Mouse (Mus musculus): ENCODE measurements around the gene Lpxn. TPM values are rescaled to one million over a fixed set of nuclear protein-coding genes. Genes with fewer than 3 reads are reported as not detected.

The Lpxn gene
- polyA plus RNA-seq, 1 experiment from 2014 or later, result 1.3 TPM

- WGBS, result 93% methylated on average over 3 of the region's 3 CpGs
- Histone ChIP-seq H3K9me3 (ENCODE audit: control insufficient read depth, low read length) (no peaks in the 10 kb centered on the region), H3K9ac (replicated peaks; ENCODE audit: low read length) (no peak overlapping the region), H3K4me2 (ENCODE audit: low read length) (no peak overlapping the region), H3K27ac (replicated peaks; ENCODE audit: low read depth, low read length) (no peak overlapping the region), H3K4me3 (replicated peaks; ENCODE audit: low read depth, low read length) (no peak overlapping the region), H3K36me3 (ENCODE audit: control insufficient read depth, insufficient read depth, low read length) (no peaks in the 10 kb centered on the region), H3K4me1 (ENCODE audit: control insufficient read depth, insufficient read depth, low read length) (no peaks in the 10 kb centered on the region), H3K27me3 (ENCODE audit: control insufficient read depth, insufficient read depth, low read length) (no peaks in the 10 kb centered on the region)
- no peak for DNase-seq
- ATAC-seq (ENCODE audit: low FRiP score, low TSS enrichment), result no peak
These were observed 3.1 kb downstream of the Lpxn start for GRCm38 (mm10) chr19:12799081-12799480.

- 82% methylated on average over 2 of the region's 2 CpGs for WGBS
- Histone ChIP-seq H3K9me3 (ENCODE audit: control insufficient read depth, low read length) (no peaks in the 10 kb centered on the region), H3K4me1 (ENCODE audit: control insufficient read depth, insufficient read depth, low read length) (no peaks in the 10 kb centered on the region), H3K27ac (replicated peaks; ENCODE audit: low read depth, low read length) (no peak overlapping the region), H3K36me3 (ENCODE audit: control insufficient read depth, insufficient read depth, low read length) (no peaks in the 10 kb centered on the region), H3K4me2 (ENCODE audit: low read length) (no peak overlapping the region), H3K27me3 (ENCODE audit: control insufficient read depth, insufficient read depth, low read length) (no peaks in the 10 kb centered on the region), H3K9ac (replicated peaks; ENCODE audit: low read length) (no peak overlapping the region), H3K4me3 (replicated peaks; ENCODE audit: low read depth, low read length) (no peak overlapping the region)
- DNase-seq (no peak), ATAC-seq (ENCODE audit: low FRiP score, low TSS enrichment) (no peak)
These were observed 4.6 kb downstream of the Lpxn start for GRCm38 (mm10) chr19:12800621-12801020.

- no peaks in the 10 kb centered on the region for H3K36me3 ChIP-seq (ENCODE audit: control insufficient read depth, insufficient read depth, low read length)
- WGBS, result 88% methylated on average over 3 of the region's 3 CpGs
- no peak overlapping the region for H3K4me3 ChIP-seq (replicated peaks; ENCODE audit: low read depth, low read length)
- no peaks in the 10 kb centered on the region for H3K27me3 ChIP-seq (ENCODE audit: control insufficient read depth, insufficient read depth, low read length)
- H3K9ac ChIP-seq (replicated peaks; ENCODE audit: low read length), result no peak overlapping the region
- H3K4me1 ChIP-seq (ENCODE audit: control insufficient read depth, insufficient read depth, low read length), result no peaks in the 10 kb centered on the region
- DNase-seq (no peak), ATAC-seq (ENCODE audit: low FRiP score, low TSS enrichment) (no peak)
- H3K27ac ChIP-seq (replicated peaks; ENCODE audit: low read depth, low read length), result no peak overlapping the region
- H3K9me3 ChIP-seq (ENCODE audit: control insufficient read depth, low read length), result no peaks in the 10 kb centered on the region
- no peak overlapping the region for H3K4me2 ChIP-seq (ENCODE audit: low read length)
These were observed 5.1 kb downstream of the Lpxn start for GRCm38 (mm10) chr19:12801046-12801445.

GRCm38 (mm10) chr19:12802830-12803229, 6.8 kb downstream of the Lpxn start:
- H3K4me1 ChIP-seq (ENCODE audit: control insufficient read depth, insufficient read depth, low read length), result no peaks in the 10 kb centered on the region
- no peak for ATAC-seq (ENCODE audit: low FRiP score, low TSS enrichment)
- no peak for DNase-seq
- H3K4me2 ChIP-seq (ENCODE audit: low read length), result no peak overlapping the region
- 77% methylated on average over 3 of the region's 3 CpGs for WGBS
- no peak overlapping the region for H3K27ac ChIP-seq (replicated peaks; ENCODE audit: low read depth, low read length)
- H3K36me3 ChIP-seq (ENCODE audit: control insufficient read depth, insufficient read depth, low read length), result no peaks in the 10 kb centered on the region
- H3K9me3 ChIP-seq (ENCODE audit: control insufficient read depth, low read length), result no peaks in the 10 kb centered on the region
- no peak overlapping the region for H3K9ac ChIP-seq (replicated peaks; ENCODE audit: low read length)
- H3K4me3 ChIP-seq (replicated peaks; ENCODE audit: low read depth, low read length), result no peak overlapping the region
- no peaks in the 10 kb centered on the region for H3K27me3 ChIP-seq (ENCODE audit: control insufficient read depth, insufficient read depth, low read length)

- Histone ChIP-seq H3K36me3 (ENCODE audit: control insufficient read depth, insufficient read depth, low read length) (no peaks in the 10 kb centered on the region), H3K9ac (replicated peaks; ENCODE audit: low read length) (no peak overlapping the region), H3K27me3 (ENCODE audit: control insufficient read depth, insufficient read depth, low read length) (no peaks in the 10 kb centered on the region), H3K4me2 (ENCODE audit: low read length) (no peak overlapping the region), H3K4me1 (ENCODE audit: control insufficient read depth, insufficient read depth, low read length) (no peaks in the 10 kb centered on the region), H3K27ac (replicated peaks; ENCODE audit: low read depth, low read length) (no peak overlapping the region), H3K9me3 (ENCODE audit: control insufficient read depth, low read length) (no peaks in the 10 kb centered on the region), H3K4me3 (replicated peaks; ENCODE audit: low read depth, low read length) (no peak overlapping the region)
- WGBS, result 84% methylated on average over 1 of the region's 1 CpGs
- no peak for ATAC-seq (ENCODE audit: low FRiP score, low TSS enrichment)
- no peak for DNase-seq
These were observed 8.2 kb downstream of the Lpxn start for GRCm38 (mm10) chr19:12804237-12804636.

- no peaks in the 10 kb centered on the region for H3K36me3 ChIP-seq (ENCODE audit: control insufficient read depth, insufficient read depth, low read length)
- H3K27me3 ChIP-seq (ENCODE audit: control insufficient read depth, insufficient read depth, low read length), result no peaks in the 10 kb centered on the region
- H3K4me3 ChIP-seq (replicated peaks; ENCODE audit: low read depth, low read length), result no peak overlapping the region
- WGBS, result 90% methylated on average over 3 of the region's 3 CpGs
- H3K9ac ChIP-seq (replicated peaks; ENCODE audit: low read length), result no peak overlapping the region
- DNase-seq, result no peak
- no peaks in the 10 kb centered on the region for H3K4me1 ChIP-seq (ENCODE audit: control insufficient read depth, insufficient read depth, low read length)
- H3K27ac ChIP-seq (replicated peaks; ENCODE audit: low read depth, low read length), result no peak overlapping the region
- H3K9me3 ChIP-seq (ENCODE audit: control insufficient read depth, low read length), result no peaks in the 10 kb centered on the region
- H3K4me2 ChIP-seq (ENCODE audit: low read length), result no peak overlapping the region
- no peak for ATAC-seq (ENCODE audit: low FRiP score, low TSS enrichment)
These were observed 9.7 kb downstream of the Lpxn start for GRCm38 (mm10) chr19:12805730-12806129.

- Histone ChIP-seq H3K9ac (replicated peaks; ENCODE audit: low read length) (no peak overlapping the region), H3K4me3 (replicated peaks; ENCODE audit: low read depth, low read length) (no peak overlapping the region), H3K27ac (replicated peaks; ENCODE audit: low read depth, low read length) (no peak overlapping the region), H3K4me1 (ENCODE audit: control insufficient read depth, insufficient read depth, low read length) (no peaks in the 10 kb centered on the region), H3K4me2 (ENCODE audit: low read length) (no peak overlapping the region), H3K36me3 (ENCODE audit: control insufficient read depth, insufficient read depth, low read length) (no peaks in the 10 kb centered on the region), H3K27me3 (ENCODE audit: control insufficient read depth, insufficient read depth, low read length) (no peaks in the 10 kb centered on the region), H3K9me3 (ENCODE audit: control insufficient read depth, low read length) (no peaks in the 10 kb centered on the region)
- 75% methylated on average over 2 of the region's 2 CpGs for WGBS
- ATAC-seq (ENCODE audit: low FRiP score, low TSS enrichment), result no peak
- no peak for DNase-seq
These were observed 10.2 kb downstream of the Lpxn start for GRCm38 (mm10) chr19:12806214-12806613.

- H3K9me3 ChIP-seq (ENCODE audit: control insufficient read depth, low read length), result no peaks in the 10 kb centered on the region
- ATAC-seq (ENCODE audit: low FRiP score, low TSS enrichment) (no peak), DNase-seq (no peak)
- no peak overlapping the region for H3K9ac ChIP-seq (replicated peaks; ENCODE audit: low read length)
- WGBS, result 54% methylated on average over 1 of the region's 1 CpGs
- H3K4me3 ChIP-seq (replicated peaks; ENCODE audit: low read depth, low read length), result no peak overlapping the region
- H3K4me2 ChIP-seq (ENCODE audit: low read length), result no peak overlapping the region
- no peaks in the 10 kb centered on the region for H3K27me3 ChIP-seq (ENCODE audit: control insufficient read depth, insufficient read depth, low read length)
- H3K27ac ChIP-seq (replicated peaks; ENCODE audit: low read depth, low read length), result no peak overlapping the region
- no peaks in the 10 kb centered on the region for H3K36me3 ChIP-seq (ENCODE audit: control insufficient read depth, insufficient read depth, low read length)
- H3K4me1 ChIP-seq (ENCODE audit: control insufficient read depth, insufficient read depth, low read length), result no peaks in the 10 kb centered on the region
These were observed 16.8 kb downstream of the Lpxn start for GRCm38 (mm10) chr19:12812644-12813364.

GRCm38 (mm10) chr19:12813883-12814282, 17.9 kb downstream of the Lpxn start:
- Histone ChIP-seq H3K27me3 (ENCODE audit: control insufficient read depth, insufficient read depth, low read length) (no peaks in the 10 kb centered on the region), H3K9ac (replicated peaks; ENCODE audit: low read length) (no peak overlapping the region), H3K4me3 (replicated peaks; ENCODE audit: low read depth, low read length) (no peak overlapping the region), H3K4me1 (ENCODE audit: control insufficient read depth, insufficient read depth, low read length) (no peaks in the 10 kb centered on the region), H3K36me3 (ENCODE audit: control insufficient read depth, insufficient read depth, low read length) (no peaks in the 10 kb centered on the region), H3K27ac (replicated peaks; ENCODE audit: low read depth, low read length) (no peak overlapping the region), H3K9me3 (ENCODE audit: control insufficient read depth, low read length) (no peaks in the 10 kb centered on the region), H3K4me2 (ENCODE audit: low read length) (no peak overlapping the region)
- WGBS, result 80% methylated on average over 1 of the region's 1 CpGs
- ATAC-seq (ENCODE audit: low FRiP score, low TSS enrichment) (no peak), DNase-seq (no peak)
